Mouse (Mus musculus) layer of hippocampus, postnatal 36 days (tissue): Measurements from ENCODE around the gene Tacc2. TPM values are rescaled to one million over a fixed set of nuclear protein-coding genes. Genes with fewer than 3 reads are reported as not detected.

Source experiments
- total RNA-seq, 2 experiments: library from RNA; stranded (reverse); gene quantifications; 2 replicates each; pipeline ENCODE4 v1.2.3; 2021

The Tacc2 gene
- total RNA-seq, 2 experiments from 2014 or later: 73.1 to 82.4 TPM

Other genes with a start within 250 kb of the Tacc2 start
- 10 to 100 TPM; 72.8 to 74.0 TPM for gene Ate1, start 57.1 kb upstream of the Tacc2 start, total RNA-seq
- 10 to 100 TPM; 41.5 to 41.8 TPM for gene Nsmce4a, start 4.3 kb upstream of the Tacc2 start, total RNA-seq
- under 1 TPM; 0.57 to 0.61 TPM for gene Btbd16, start 196.6 kb downstream of the Tacc2 start, total RNA-seq